Mouse (Mus musculus) retina, postnatal 7 days (tissue): ENCODE measurements at regions not wholly inside any gene's neighbourhood (a gene's known extent, or its start where the extent isn't known, plus 50 kb on each side); places are given as distances from the start of the nearest gene placed in this dataset.

Experiments used
- DNase-seq: peaks from one replicate; pipeline ENCODE4 v3.0.0-alpha.2; 2012; ENCODE audit warnings: low read depth, low spot score

DNA sequence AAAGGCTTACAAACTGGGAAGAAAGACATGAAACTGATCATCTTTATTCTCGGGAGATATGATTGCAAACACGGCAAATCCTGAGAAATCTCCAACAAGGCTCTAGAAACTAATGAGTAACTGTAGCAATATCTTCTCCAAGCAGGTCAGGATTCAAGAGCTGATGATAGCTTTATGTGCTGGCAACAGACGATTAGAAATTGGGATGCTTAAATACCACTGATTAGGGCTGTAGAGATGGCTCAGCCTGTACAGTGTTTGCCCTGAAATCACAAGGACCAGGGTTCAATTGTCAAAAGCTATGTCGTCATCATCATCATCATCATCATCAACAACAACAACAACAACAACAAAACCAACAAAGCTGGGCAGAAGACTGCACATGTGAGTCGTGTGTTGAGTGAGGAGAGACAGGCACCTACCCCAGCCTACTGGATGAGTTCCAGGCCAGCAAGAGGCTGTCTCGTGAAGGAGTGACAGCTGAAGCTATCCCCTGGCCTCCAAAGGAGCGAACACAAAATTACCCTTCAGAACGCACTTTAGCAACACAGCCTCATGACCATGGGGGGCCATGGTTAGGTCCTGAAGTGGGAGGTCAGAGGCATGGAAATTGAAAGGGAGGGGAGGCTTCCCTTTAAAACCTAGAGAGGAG lies 225.0 kb downstream of the Tex36 start:
- no peak for DNase-seq

DNA sequence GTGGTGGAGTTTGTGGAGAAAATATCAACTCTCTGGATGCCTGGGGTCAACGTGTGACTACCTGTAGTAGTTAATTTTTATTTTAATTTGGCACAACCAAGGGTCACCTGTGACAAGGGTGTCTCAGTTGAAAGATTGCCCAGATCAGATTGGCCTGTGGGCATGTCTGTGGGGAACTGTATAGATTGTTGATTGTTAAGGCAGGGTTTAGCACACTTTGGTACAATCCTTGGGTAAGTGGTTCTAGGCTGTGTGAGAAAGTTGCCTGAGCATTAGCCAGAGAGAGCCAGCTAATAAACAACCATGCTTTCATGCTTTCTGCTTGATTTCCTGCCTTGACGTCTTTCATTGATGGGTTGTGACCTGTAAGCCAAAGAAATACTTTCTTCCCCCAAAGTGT lies 229.3 kb downstream of the Tex36 start:
- DNase-seq: no peak

DNA sequence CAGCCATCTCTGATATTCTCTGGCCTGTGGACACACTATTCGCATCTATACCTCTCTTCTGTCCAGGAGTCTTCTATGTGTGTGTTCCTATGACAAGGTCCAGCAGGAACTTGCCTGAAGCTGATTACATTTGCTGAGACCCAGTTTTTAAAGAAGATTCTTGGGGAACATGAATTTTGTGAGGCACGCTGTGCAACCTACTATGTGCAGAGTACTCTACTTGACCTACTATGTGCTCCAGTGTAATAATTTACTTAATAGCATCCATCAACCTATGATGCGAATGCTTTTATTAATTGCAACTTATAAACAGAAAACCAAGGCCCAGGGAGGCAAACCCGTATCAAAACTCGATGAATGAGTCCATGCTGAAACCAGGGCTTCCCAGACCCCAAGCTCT lies 231.4 kb downstream of the Tex36 start:
- no peak for DNase-seq

DNA sequence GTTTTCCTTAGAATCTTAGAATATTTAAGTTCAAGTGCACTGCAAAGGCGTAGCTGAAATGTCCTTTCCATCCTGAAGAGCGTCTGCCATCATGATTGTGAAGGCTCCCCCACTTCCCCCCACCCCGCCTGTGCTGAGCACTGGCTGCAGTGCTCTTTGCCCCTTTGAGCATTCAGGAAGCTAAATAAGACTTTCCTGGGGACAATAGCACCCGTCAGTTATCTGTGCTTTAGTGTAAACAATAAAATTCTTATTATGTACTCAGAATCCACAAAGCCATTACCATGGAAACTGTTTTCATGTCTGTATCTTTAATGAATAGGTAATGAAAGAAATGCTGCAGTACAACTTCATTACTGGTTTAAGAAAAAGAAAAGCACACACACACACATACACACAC lies 237.4 kb downstream of the Tex36 start:
- no peak for DNase-seq

DNA sequence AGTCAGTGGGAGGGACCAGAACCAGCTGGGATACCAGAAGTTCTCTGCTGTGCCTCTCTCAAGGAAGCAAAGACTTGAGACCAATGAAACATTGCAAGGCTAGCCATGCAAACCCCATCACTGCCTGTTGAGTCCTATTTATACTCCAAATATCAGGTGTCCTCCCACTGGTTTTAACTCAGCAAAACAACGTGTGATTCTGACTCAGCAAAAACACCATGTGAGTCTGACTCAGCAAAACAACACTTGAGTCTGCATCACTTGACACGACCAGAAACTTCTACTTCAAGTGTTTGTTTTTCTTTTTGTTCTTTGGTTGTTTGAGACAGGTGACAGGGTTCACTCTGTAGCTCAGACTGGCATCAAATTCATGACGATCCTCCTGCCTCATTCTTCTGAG lies 204.6 kb upstream of the Ctbp2 start:
- DNase-seq: no peak

DNA sequence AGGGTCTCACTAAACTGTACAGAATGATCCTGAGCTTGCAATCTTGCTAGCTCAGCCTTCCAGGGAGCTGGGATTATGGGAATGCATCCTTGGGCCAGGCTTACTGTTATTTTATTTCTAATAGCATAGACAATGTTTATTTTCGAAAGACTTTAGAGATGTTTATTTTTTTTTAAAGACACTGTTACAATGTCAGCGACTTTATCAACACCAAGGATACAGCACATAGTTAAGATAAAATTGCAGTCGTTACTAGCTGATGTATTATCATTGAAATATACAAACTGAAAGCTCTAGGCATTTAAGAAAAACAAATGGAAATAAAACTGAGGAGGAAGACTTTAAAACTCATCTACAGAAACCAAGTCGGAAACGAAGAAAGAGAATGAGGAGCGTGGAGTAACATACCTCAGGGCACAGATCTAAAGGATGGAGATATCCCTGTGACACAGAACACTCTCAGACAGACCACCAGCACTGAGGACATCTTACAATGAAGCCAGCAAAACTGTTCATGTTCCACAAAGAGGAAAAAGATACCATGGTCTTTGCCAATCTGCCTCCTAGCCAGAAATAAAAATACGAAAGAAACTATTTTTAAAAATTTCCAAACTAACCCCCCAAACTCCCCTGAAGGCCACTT lies 201.5 kb upstream of the Ctbp2 start:
- DNase-seq: no peak

DNA sequence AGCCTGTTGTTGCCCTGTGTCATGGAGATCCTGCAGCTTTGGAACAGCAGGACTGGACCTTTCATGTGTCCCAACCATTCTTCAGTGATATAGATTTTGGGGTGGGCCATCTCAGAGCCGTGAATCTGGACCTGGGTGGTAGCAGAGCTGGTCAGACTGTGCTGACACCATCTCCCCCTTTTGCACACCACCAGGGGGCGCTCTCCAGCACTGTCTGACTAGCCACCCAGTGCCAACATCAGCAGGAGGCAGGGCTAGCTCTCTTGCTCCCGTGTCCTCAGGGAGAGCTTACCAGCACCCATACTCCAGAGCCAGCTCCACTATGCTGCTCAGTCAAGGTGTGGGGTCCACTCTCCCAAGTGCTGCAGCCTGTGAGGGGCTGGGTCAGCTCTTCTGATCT lies 199.8 kb upstream of the Ctbp2 start:
- DNase-seq: no peak

DNA sequence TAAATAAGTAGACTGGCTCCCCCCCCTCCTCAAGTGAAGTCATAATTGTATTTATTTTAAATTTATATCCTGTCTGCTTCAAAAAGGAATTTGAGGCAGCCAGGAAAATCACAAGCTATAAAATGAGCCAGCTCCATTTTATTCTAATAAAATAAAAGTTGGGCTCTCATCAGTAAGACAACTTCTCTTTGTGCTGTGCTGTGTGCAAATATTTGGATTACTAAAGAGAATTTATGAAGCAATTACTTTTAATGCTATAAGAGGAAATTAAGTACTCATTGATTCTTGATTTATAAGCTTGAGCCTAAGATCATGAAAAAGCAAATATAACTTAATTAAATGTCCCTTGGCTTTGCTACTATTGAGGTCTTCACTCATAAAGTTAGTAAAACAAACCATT lies 193.4 kb upstream of the Ctbp2 start:
- DNase-seq: no peak

DNA sequence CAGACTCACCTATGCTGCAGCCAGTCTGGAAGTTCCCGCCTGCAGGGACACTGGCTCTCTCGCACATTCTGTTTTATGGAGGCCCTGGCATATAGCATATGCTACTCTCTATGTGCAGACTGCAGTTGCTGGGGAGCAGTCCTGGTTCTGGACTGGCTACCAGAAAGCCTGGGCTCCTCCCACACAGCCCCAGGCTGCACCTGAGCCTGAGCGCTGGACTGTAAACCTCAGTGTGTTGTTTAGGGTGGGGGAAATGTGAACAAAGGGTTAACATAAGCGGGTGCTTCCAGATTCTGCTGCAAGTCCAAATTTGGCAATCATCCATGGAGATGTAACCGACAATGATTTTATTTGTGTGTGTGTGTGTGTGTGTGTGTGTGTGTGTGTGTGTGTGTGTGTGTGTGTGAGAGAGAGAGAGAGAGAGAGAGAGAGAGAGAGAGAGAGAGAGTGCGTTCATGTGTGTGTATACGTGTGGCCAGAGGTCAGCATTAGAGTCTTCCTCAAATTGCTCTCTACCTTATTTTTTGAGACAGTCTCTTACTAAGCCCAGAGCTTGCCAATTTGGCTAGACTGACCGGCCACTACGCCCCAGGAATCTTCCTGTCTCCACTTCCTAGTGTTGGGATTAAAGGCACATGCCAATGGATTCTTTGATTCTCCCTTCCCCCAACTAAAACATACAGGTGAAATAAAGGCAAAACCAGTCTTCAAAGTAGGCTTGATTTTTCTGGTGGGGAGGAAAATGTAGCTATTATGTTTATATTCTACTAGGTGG lies 192.7 kb upstream of the Ctbp2 start:
- no peak for DNase-seq

DNA sequence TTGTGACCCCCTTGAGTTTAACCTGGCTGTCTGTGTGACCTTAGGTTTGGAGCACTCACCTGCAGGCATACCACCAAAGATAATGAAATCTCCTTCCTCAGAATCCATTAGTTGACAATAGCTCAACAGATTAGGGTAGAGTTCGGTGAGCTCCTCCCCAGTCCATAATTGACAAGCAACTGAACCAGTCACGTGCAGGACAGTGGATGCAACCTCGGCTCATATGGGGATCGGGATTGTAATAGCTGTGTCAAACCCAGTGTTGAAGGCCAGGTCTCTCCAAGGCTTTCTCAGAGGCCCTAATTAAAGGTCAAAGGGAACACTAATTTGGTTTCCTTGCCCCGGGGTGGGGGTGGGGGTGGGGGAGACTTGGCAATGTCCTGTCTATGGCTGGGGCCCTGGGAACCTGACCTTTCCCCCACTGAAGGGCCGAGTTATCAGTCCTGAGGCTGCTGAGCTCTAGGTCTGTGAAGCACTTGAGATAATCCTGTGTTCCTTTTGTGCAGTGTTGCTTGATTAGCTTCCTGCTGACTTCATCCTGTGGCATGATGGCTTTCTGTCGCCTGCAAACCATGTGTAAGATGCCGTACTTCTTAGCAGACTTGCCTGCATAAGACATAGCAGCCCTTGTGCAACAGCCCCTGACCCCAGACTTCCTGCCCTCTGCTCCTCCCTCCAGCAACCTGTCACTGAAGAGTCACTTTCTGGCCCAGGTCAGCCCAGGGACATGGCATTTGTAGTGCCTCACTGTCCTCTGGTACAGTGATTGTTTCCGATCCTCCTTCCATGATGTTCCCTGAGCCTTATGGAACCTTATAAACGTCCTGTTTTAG lies 191.3 kb upstream of the Ctbp2 start:
- DNase-seq: no peak

DNA sequence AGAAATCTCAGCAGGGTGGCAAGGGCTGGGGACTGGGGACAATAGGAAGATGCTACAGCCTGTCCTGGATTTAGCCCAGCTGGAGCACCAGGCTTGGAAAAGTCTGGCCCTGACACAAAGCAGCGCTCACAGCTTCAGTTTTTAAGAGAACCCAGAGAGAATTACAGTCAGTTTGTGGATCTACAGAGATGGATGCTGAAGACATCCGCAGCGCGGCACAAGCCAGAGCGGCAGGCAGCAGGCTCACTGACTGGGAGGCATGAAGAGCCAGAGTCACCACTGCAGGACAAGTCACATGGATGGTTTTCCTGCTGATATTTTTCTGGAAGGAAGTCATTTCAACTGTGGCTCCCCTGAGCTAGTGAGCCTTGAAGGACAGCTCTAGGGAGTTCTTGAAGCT lies 189.0 kb upstream of the Ctbp2 start:
- no peak for DNase-seq

DNA sequence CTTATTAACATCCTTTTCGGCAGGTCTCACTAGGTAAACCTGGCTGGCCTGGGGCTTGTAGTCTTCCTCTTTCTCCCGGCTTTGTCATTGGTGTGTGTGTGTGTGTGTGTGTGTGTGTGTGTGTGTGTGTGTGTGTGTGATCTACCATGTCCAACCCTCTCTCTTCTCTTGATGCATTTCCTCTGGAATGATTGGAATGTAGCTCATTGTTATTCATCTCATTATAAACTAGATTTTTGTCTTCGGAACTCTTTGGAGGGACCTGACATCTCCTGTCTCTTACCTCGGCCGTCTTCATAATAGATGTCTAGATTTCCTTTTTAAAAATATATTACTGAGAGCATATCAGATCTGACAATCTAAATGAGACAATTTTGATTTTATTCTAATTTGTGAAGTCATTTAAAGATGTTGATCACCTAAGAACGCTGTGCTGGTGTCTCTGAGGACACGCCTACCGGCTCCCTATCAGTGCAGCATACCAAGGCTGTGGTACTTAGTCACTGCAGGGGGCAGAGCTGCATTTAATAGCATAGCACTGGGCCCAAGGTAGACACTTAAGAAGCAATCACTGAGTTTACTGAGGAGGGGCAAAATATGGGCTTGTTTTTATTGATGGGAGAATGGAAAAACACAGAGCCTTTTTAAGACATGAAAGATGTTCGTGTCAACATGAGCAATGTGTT lies 187.1 kb upstream of the Ctbp2 start:
- no peak for DNase-seq

DNA sequence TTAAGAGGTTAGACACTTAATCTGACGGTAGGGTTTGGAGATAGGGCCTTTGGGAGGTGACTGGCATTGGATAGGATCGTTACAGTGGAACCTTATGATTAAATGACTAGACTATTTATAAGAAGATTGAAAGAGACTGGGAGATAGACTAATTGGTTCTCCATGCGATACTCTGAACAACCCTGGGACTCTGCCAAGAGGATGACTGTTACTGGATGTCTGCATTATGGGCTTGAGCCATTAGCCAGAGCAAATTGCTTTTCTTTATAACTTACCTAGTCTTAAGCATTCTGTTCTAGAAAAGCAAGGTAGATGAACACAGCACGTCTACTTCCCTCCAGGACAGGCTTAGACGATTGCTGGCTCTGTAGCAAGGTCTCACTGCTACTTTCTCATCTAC lies 180.3 kb upstream of the Ctbp2 start:
- DNase-seq: no peak

DNA sequence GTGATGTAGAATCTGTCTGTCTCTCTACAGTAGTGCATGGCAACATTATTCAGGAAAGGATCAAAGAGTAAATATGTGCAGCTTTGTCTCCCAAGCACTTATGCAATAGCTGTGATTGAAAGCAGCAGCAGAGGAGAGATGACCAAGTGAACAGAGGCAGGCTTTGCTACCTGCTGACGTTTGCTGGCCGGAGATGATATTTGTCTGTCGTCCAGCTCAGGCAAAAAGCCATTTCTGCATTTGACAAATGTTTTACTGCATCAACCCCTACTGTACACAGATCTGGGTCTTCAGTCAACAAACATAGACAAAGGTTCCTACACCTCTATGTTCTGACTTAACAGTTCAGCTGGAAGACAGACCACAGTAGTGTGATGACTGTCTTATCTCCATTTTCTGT lies 166.3 kb upstream of the Ctbp2 start:
- DNase-seq: no peak

DNA sequence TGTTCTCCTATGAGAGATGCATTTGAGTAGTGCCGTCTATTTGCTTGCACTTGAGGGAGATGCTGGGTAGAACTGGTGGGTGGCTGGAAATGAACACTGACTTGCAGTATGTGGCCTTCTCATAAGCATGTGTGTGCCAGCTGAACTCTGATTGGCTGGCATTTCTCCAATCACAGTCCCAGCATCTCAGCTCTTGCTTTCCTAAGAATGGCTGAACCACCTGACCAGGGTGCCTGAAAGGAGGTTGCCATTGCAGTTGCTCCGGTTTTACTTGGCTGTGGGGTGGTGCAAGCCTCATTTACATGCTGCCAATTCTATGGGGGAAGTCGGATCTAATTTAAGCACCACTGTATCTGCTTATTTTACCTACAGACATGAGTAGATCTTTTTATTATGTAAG lies 164.1 kb upstream of the Ctbp2 start:
- no peak for DNase-seq

DNA sequence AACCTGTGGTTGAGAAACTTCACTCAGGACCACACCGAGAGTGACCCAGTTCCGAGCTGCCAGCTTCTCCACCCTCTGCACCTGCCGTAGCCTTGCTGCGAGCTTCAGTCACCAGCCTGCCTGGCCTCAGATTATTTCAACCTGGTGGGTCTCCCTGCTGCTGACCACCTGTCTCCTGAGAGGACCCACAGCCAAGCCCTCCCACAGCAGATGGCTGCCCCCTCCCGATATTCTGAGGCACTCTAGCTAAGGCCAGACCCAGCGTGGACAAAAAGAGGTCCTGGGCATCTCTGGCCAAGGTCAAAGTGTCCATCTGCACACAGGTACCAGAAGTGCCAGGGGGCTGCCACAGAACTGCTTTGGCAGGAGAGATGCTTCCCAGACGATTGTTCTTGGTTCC lies 162.7 kb upstream of the Ctbp2 start:
- DNase-seq: no peak

DNA sequence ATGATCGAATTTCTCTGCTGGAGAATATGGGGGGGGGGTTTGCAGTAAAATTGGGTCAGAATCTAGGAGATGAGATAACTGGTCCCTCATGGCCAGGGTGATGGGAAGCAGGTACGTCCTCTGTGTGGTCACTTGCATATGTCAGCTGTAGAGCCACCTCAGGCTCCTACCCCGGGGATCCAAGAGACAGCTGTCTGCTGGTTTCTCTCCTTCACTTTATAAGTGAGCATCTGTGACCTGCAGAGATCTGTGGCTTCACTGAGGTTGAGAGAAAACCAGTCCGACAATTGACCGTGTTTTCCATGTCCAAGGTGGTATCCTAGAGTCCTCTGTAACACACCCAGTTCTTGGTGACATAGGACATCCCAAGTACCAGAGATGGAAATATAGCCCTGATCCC lies 162.1 kb upstream of the Ctbp2 start:
- DNase-seq: no peak

DNA sequence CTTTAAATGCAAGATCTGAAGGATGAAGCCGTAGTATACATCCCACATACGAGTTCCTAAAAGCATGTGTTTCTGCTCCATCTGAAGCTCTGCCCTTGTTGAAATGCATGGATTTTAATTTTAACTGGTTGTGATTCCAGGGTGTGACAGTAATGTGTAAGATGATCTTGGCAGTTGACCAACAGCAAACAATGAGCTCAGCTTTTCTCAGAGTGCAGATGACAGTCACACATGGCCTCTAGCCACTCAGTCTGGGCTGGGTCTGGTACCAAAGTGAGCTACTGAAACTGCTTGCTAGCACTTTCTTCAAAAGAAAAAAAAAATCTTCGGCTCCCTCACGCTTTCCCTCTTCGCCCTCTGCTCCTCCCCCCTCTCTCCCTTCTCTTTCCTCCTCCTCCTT lies 138.0 kb upstream of the Ctbp2 start:
- DNase-seq: no peak

DNA sequence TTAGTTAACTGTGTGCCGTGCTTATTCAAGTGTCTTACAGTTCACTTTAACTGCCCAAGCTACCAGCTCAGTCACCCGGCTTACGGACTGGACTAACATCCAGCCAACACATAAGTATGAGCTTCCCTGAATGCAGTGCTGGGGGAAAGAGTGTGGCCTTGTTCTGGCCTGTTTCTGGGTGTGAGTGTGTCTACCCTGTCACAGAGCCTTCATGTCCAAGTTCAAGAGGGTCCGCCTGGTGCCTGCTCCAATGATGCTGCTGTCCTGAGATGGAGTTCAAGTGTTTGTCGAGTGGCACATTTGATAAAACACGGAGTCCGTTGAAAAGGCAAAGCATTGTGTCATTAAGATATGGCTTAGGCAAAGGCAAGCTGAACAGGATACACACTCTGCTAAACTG lies 135.0 kb upstream of the Ctbp2 start:
- no peak for DNase-seq

DNA sequence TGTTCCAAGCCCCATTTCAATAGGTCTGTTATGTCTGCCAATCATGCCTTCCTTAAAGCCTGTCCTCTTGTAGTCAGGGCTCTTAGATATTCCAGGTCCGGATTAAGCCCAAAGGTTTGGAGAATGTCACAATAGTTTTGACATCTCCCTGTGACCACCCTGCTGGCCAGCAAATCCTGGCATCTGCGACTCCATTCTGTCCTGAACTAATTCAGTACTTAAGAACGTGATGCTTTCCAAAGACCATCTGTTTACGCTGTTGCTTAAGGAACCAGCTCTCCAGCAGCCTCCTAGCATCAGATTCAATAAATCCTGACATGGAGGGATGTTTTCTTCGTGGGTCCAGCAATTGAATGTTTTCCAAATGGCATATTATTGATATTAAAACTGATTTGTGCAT lies 132.7 kb upstream of the Ctbp2 start:
- no peak for DNase-seq

DNA sequence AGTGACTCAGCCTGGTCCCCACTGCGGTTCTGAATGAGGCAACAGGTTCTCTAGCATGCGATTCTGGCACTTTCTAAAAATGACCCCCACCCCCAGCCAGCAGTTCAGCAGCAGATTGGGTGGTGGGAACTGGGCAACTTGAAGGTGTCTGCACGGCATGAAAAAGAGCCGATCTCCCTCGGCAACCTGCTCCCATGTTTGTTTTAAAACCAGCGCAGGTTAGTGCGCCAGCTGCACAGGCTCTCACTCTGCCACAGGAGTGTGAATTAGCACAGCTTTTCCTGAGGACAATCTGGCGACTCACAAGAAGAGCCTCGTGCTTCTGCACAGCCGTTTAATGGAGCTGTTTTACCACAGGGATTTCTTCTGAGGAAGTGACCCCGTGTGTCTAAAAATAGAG lies 120.4 kb upstream of the Ctbp2 start:
- DNase-seq: no peak

DNA sequence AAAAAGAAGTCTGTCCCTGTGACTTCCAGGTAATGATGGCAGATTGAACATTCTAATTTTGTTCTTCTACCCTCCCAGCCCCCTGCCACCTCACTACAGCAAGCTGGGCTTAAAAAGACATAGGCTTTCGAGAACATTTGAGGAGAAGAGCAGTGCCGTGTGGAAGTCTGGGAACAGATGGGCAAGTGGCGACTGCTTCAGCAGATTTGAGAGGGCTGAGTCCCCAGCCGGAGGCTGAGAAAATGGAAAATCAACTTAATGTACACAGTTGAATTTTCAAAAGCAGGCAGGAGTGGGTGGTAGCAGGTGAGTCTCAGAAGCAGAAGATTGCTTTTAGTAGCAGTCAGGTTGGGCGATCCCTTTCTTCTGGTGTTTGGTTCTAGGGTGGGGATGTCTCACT lies 110.2 kb upstream of the Ctbp2 start:
- no peak for DNase-seq
